Mouse (Mus musculus) embryonic facial prominence, embryonic 13.5 days (tissue): ENCODE results near the gene Ctnnd2. TPM values are rescaled to one million over a fixed set of nuclear protein-coding genes. Genes with fewer than 3 reads are reported as not detected.

Experiments
- ATAC-seq: fragments of 200-750 bp; cut with Nextera tagmentation; 2 replicates; pipeline ENCODE4 v1.8.0; 2017; ENCODE audit warnings: low read depth; ENCODE audit not compliant: insufficient number of reproducible peaks, insufficient read depth, low FRiP score, low TSS enrichment
- H3K27ac ChIP-seq: fragments of 300-500 bp; sonication (generic); 2 replicates; pipeline ENCODE4 v1.5.1; 2015; ENCODE audit warnings: moderate library complexity, mild to moderate bottlenecking, inconsistent platforms
- H3K27me3 ChIP-seq: fragments of 300-500 bp; sonication (generic); 2 replicates; pipeline ENCODE4 v1.6.1; 2015; ENCODE audit warnings: mild to moderate bottlenecking, inconsistent platforms
- H3K36me3 ChIP-seq: fragments of 300-500 bp; sonication (generic); 2 replicates; pipeline ENCODE4 v1.6.1; 2015; ENCODE audit warnings: mild to moderate bottlenecking, inconsistent platforms
- H3K4me1 ChIP-seq: fragments of 300-500 bp; sonication (generic); 2 replicates; pipeline ENCODE4 v1.6.1; 2015; ENCODE audit warnings: inconsistent platforms
- H3K4me2 ChIP-seq: fragments of 300-500 bp; sonication (generic); 2 replicates; pipeline ENCODE4 v1.6.1; 2015; ENCODE audit warnings: moderate library complexity, mild to moderate bottlenecking, inconsistent platforms
- H3K4me3 ChIP-seq: fragments of 300-500 bp; sonication (generic); 2 replicates; pipeline ENCODE4 v1.5.1; 2015; ENCODE audit warnings: mild to moderate bottlenecking, inconsistent platforms
- H3K9ac ChIP-seq: fragments of 300-500 bp; sonication (generic); 2 replicates; pipeline ENCODE4 v1.6.1; 2015; ENCODE audit warnings: mild to moderate bottlenecking, inconsistent platforms
- H3K9me3 ChIP-seq: fragments of 300-500 bp; sonication (generic); 2 replicates; pipeline ENCODE4 v1.6.1; 2016; ENCODE audit warnings: inconsistent platforms
- WGBS: fragments of 180-500 bp; shearing (Covaris S2); methylation state at CpG from one replicate; pipeline ENCODE4 v1.1.7; 2015; ENCODE audit warnings: mixed read lengths; 5-methylcytosine and 5-hydroxymethylcytosine counted together
- polyA plus RNA-seq: library from polyadenylated mRNA; unstranded; fragments of >200 nt; fragmentation: Nextera tagmentation; extraction: Ambion mirVana; gene quantifications from 2 replicates; pipeline ENCODE4 v1.2.1, GENCODE M21; 2015

The Ctnnd2 gene
- polyA plus RNA-seq, 1 experiment from 2014 or later, result 8.2 TPM

- Histone ChIP-seq H3K36me3 (no peaks in the 10 kb centered on the region), H3K27ac (no peak overlapping the region), H3K27me3 (no peaks in the 10 kb centered on the region), H3K4me1 (no peaks in the 10 kb centered on the region), H3K4me2 (no peak overlapping the region), H3K4me3 (no peak overlapping the region), H3K9ac (no peak overlapping the region), H3K9me3 (no peaks in the 10 kb centered on the region)
- WGBS, result 65% methylated on average over 6 of the region's 6 CpGs
- ATAC-seq, result no peak
Measured at GRCm38 (mm10) chr15:30338585-30339197, 166.3 kb downstream of the Ctnnd2 start.

DNA sequence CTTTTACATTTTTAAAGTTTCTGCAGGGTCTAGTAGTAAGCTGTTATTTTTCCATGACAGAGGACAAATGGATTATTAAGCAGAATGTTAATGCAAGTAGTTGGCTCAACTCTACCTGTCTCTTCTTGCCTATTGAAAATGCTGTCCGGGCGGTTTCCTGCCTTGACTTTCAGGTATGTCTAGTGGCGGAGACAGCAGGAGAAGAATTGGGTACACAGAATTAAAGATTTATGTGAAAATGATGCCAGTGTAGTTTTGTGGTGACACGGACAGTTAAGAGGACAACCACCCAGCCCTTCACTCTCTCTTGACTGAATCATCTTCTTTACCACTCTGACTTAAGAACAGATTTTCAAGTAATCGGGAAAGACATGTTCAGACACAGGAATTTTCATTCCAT, 173.4 kb downstream of the Ctnnd2 start:
- H3K27me3 ChIP-seq, result no peaks in the 10 kb centered on the region
- 74% methylated on average over 5 of the region's 5 CpGs for WGBS
- no peak overlapping the region for H3K9ac ChIP-seq
- H3K9me3 ChIP-seq, result no peaks in the 10 kb centered on the region
- no peak overlapping the region for H3K4me2 ChIP-seq
- no peaks in the 10 kb centered on the region for H3K36me3 ChIP-seq
- no peak overlapping the region for H3K27ac ChIP-seq
- no peak overlapping the region for H3K4me3 ChIP-seq
- no peaks in the 10 kb centered on the region for H3K4me1 ChIP-seq
- no peak for ATAC-seq

DNA sequence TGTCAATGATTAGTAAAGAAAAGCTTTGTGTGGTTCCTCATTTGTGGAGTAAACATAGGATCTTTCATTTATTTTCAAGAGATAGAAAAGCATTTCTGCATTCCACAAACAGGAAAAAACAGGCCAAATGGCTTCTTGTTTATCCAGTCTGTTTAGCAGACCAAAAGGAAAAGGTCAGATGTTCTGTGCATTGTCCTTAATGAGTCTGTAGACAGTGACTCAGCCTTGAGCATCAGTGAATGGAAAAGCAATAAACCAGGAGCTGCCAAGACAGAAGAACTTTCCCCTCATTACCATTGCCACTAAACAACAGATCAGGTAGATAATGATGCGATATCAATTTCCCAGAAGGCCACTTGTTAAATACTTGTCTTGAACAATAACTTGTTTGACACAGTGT, 192.1 kb downstream of the Ctnnd2 start:
- no peak for ATAC-seq
- WGBS, result 92% methylated on average over 1 of the region's 1 CpGs
- no peaks in the 10 kb centered on the region for H3K9me3 ChIP-seq

DNA sequence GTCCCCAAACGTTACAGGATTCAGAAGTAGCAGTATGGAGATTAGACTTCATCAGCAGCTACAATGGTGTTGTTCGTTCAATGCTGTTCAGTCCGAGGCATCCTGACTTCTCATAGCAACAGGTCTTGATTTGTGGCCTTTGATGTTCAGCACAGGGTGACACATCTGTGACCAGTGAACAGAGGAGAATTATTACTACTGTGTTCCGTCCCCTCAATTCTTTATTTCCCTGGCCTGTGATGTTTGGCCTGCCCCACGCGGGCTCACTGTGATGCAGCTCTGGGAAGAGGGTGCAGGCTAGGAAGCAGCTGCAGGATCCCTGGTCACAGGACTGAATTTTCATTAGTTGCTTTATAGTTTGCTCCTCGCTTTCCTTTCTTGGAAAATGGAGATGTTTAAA, 197.6 kb downstream of the Ctnnd2 start:
- 67% methylated on average over 7 of the region's 7 CpGs for WGBS
- Histone ChIP-seq H3K9me3 (no peaks in the 10 kb centered on the region), H3K27me3 (no peaks in the 10 kb centered on the region), H3K9ac (no peak overlapping the region), H3K36me3 (no peaks in the 10 kb centered on the region), H3K4me3 (no peak overlapping the region), H3K4me1 (no peaks in the 10 kb centered on the region), H3K4me2 (no peak overlapping the region), H3K27ac (no peak overlapping the region)
- no peak for ATAC-seq

More for the DNA sequence above, 192.1 kb downstream of the Ctnnd2 start:
- Histone ChIP-seq H3K4me3 (no peak overlapping the region), H3K4me1 (no peaks in the 10 kb centered on the region), H3K27me3 (no peaks in the 10 kb centered on the region), H3K27ac (no peak overlapping the region), H3K9ac (no peak overlapping the region), H3K36me3 (no peaks in the 10 kb centered on the region), H3K4me2 (no peak overlapping the region)

DNA sequence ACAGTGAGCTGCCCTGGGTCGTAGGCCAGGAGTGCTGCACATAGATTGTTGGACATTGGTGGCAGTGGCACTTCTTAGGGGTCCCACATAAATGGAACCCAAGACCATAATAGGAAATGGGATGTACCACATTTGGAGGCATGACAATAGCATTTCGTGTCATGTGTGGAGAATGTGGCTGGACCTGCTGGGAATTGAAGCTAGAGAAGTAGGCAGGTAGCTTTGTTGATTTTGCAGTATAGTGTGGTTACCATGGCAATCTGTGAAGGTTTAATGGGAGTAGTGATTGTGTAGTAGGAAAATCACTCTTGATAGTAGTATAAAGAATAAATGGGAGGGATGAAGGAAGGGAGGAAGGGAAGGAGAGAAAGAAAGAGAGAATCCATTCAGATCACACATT, 198.8 kb downstream of the Ctnnd2 start:
- Histone ChIP-seq H3K4me1 (no peaks in the 10 kb centered on the region), H3K9me3 (no peaks in the 10 kb centered on the region), H3K36me3 (no peaks in the 10 kb centered on the region), H3K9ac (no peak overlapping the region), H3K4me2 (no peak overlapping the region), H3K27me3 (no peaks in the 10 kb centered on the region), H3K4me3 (no peak overlapping the region), H3K27ac (no peak overlapping the region)
- ATAC-seq, result no peak
- 65% methylated on average over 2 of the region's 2 CpGs for WGBS

DNA sequence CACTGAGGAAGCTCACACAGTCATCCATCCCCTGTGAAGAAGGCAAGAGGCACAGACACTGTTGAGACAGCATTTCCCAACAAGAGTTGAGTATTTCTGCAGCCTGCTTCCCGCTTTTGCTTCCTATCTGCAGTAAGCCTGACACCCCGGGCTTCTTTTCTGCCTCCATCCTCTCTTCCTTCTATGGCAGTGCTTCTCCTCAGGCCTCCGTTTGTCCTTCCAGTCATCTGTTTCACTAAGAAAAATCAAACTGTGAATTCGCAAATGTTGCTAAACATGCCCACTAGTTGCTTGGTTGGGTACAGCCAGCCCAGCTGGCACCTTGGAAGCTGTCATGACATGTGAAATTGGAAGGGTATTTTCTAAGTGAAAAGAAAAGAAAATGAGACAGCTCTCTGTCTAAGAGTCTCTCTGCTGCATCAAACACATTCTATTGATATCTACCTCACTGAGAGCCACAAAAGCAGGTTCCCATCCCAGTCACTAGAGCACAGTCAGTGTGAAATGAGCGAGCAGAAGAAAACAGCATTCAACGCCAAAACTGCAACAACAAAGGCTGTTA, 201.3 kb downstream of the Ctnnd2 start:
- H3K27me3 ChIP-seq, result no peaks in the 10 kb centered on the region
- no peak overlapping the region for H3K9ac ChIP-seq
- no peak overlapping the region for H3K4me3 ChIP-seq
- H3K27ac ChIP-seq, result no peak overlapping the region
- no peak overlapping the region for H3K4me2 ChIP-seq
- no peaks in the 10 kb centered on the region for H3K36me3 ChIP-seq
- WGBS, result 84% methylated on average over 6 of the region's 6 CpGs
- no peaks in the 10 kb centered on the region for H3K9me3 ChIP-seq
- ATAC-seq, result no peak
- no peaks in the 10 kb centered on the region for H3K4me1 ChIP-seq

GRCm38 (mm10) chr15:30374907-30375306, 202.5 kb downstream of the Ctnnd2 start:
- 81% methylated on average over 5 of the region's 5 CpGs for WGBS
- H3K27ac ChIP-seq, result no peak overlapping the region
- H3K4me3 ChIP-seq, result no peak overlapping the region
- H3K9me3 ChIP-seq, result no peaks in the 10 kb centered on the region
- no peak overlapping the region for H3K4me2 ChIP-seq
- H3K4me1 ChIP-seq, result no peaks in the 10 kb centered on the region
- ATAC-seq, result no peak
- no peaks in the 10 kb centered on the region for H3K27me3 ChIP-seq
- no peaks in the 10 kb centered on the region for H3K36me3 ChIP-seq
- H3K9ac ChIP-seq, result no peak overlapping the region

- ATAC-seq, result no peak; the same call in 1 of the 2 replicates
- Histone ChIP-seq H3K4me3 (no peak overlapping the region), H3K27ac (no peak overlapping the region), H3K9me3 (no peaks in the 10 kb centered on the region), H3K36me3 (no peaks in the 10 kb centered on the region), H3K27me3 (no peaks in the 10 kb centered on the region), H3K4me1 (peaks cover 16% of the 10 kb centered on the region), H3K9ac (no peak overlapping the region), H3K4me2 (no peak overlapping the region; the same call in 1 of the 2 replicates)
- WGBS, result 23% methylated on average over 9 of the region's 9 CpGs
Measured at GRCm38 (mm10) chr15:30383075-30383842, 210.9 kb downstream of the Ctnnd2 start.

- Histone ChIP-seq H3K36me3 (no peaks in the 10 kb centered on the region), H3K9me3 (no peaks in the 10 kb centered on the region), H3K4me2 (no peak overlapping the region), H3K4me3 (no peak overlapping the region), H3K27ac (no peak overlapping the region), H3K4me1 (peaks cover 16% of the 10 kb centered on the region), H3K27me3 (no peaks in the 10 kb centered on the region), H3K9ac (no peak overlapping the region)
- 55% methylated on average over 5 of the region's 5 CpGs for WGBS
- no peak for ATAC-seq
Measured at GRCm38 (mm10) chr15:30384386-30384785, 212.0 kb downstream of the Ctnnd2 start.

DNA sequence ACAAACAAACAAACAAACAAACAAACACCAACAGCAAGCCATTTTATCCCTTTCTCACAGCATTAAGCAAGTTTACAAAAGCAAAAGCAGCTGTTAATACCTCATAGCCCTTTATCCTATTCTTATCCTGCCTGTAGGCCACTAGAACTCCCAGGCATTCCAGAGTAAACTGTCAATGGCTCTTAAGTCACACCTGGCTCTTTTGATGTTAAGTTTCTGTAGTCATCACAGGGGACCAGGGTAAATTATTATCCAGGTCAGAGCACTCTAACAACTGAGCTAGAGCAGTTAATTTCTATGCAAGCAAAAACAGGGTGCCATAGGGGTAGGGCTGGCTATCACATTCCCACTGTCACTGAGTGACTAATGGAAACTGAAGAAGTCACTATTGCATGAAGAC, 214.1 kb downstream of the Ctnnd2 start:
- H3K9ac ChIP-seq, result no peak overlapping the region
- no peak overlapping the region for H3K4me2 ChIP-seq
- no peaks in the 10 kb centered on the region for H3K36me3 ChIP-seq
- ATAC-seq, result no peak
- H3K27me3 ChIP-seq, result no peaks in the 10 kb centered on the region
- H3K9me3 ChIP-seq, result no peaks in the 10 kb centered on the region
- H3K4me1 ChIP-seq, result peaks cover 15% of the 10 kb centered on the region
- H3K27ac ChIP-seq, result no peak overlapping the region
- no peak overlapping the region for H3K4me3 ChIP-seq

DNA sequence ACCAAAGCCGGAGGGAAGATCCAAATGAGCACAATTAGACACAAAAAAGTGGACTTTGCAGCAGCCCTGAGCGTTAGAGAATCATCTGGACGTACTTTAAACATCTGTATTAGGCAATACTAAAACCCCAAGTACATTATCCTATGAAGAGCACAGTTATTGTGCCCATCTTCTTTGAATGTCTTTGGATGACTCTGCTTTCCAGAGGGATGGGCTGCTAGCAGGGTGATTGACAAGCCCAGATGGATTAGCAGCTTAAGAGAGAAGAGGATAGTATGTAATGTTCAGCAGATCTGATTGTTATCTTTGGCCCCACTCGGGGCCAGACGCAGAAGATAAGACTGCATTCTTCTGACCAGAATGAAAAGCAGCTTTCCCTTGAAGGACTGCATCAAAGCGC, 214.9 kb downstream of the Ctnnd2 start:
- no peak overlapping the region for H3K4me3 ChIP-seq
- peaks cover 12% of the 10 kb centered on the region for H3K4me1 ChIP-seq
- no peak overlapping the region for H3K27ac ChIP-seq
- H3K4me2 ChIP-seq, result no peak overlapping the region
- no peaks in the 10 kb centered on the region for H3K9me3 ChIP-seq
- H3K27me3 ChIP-seq, result no peaks in the 10 kb centered on the region
- no peak for ATAC-seq
- no peaks in the 10 kb centered on the region for H3K36me3 ChIP-seq
- H3K9ac ChIP-seq, result no peak overlapping the region
- WGBS, result 52% methylated on average over 6 of the region's 6 CpGs

DNA sequence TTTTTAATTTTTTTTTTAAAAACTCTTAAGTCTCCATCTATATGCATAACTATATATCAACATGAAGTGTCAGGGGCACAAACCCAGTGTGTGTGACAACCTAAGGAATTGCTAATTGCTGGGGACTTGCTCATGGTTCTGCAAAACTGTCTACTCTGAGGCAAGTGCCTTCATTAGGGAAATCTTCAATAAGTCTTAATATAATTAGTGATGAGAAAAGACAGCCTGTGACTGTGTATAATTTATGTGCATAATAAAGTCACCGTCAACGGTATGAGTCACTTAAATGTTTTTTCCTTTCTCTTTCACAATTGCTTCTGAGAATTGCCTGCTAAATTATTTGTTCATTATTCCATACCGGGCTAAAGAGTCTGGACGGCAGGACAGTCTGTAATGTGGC, 228.7 kb downstream of the Ctnnd2 start:
- no peaks in the 10 kb centered on the region for H3K27me3 ChIP-seq
- H3K4me2 ChIP-seq, result no peak overlapping the region
- H3K4me1 ChIP-seq, result no peaks in the 10 kb centered on the region
- ATAC-seq, result no peak
- no peak overlapping the region for H3K27ac ChIP-seq
- H3K9ac ChIP-seq, result no peak overlapping the region
- WGBS, result 80% methylated on average over 4 of the region's 4 CpGs
- H3K36me3 ChIP-seq, result no peaks in the 10 kb centered on the region
- no peaks in the 10 kb centered on the region for H3K9me3 ChIP-seq
- no peak overlapping the region for H3K4me3 ChIP-seq
